Mouse (Mus musculus) forebrain, embryonic 14.5 days (tissue): ENCODE measurements at regions not wholly inside any gene's neighbourhood (a gene's known extent, or its start where the extent isn't known, plus 50 kb on each side); places are given as distances from the start of the nearest gene placed in this dataset.

Source experiments
- ATAC-seq: fragments of 200-750 bp; cut with Nextera tagmentation; 2 replicates; pipeline ENCODE4 v1.8.0; 2017; ENCODE audit warnings: mild to moderate bottlenecking, moderate library complexity
- DNase-seq: peaks from one replicate; pipeline ENCODE4 v3.0.0-alpha.2; 2015; ENCODE audit warnings: low spot score
- H3K27ac ChIP-seq: fragments of 300-500 bp; sonication (generic); 2 replicates; pipeline ENCODE4 v1.5.1; 2014; ENCODE audit warnings: low read depth, mild to moderate bottlenecking, control low read depth, low read length, moderate library complexity
- H3K27me3 ChIP-seq: fragments of 300-500 bp; sonication (generic); replicated peaks from 2 replicates; pipeline ENCODE4 v1.6.1; 2014; ENCODE audit warnings: low read length, control low read depth, mixed read lengths; ENCODE audit not compliant: control insufficient read depth, insufficient read depth
- H3K36me3 ChIP-seq: fragments of 300-500 bp; sonication (generic); 2 replicates; pipeline ENCODE4 v1.6.1; 2014; ENCODE audit warnings: low read length, control low read depth; ENCODE audit not compliant: control insufficient read depth, insufficient read depth
- H3K4me1 ChIP-seq: fragments of 300-500 bp; sonication (generic); 2 replicates; pipeline ENCODE4 v1.6.1; 2014; ENCODE audit warnings: antibody characterized with exemption, low read length, control low read depth; ENCODE audit not compliant: control insufficient read depth, insufficient read depth
- H3K4me2 ChIP-seq: fragments of 300-500 bp; sonication (generic); 2 replicates; pipeline ENCODE4 v1.6.1; 2014; ENCODE audit warnings: mild to moderate bottlenecking, control low read depth, low read length
- H3K4me3 ChIP-seq: fragments of 300-500 bp; sonication (generic); 2 replicates; pipeline ENCODE4 v1.5.1; 2014; ENCODE audit warnings: low read depth, low read length, control low read depth
- H3K9ac ChIP-seq: fragments of 300-500 bp; sonication (generic); 2 replicates; pipeline ENCODE4 v1.6.1; 2014; ENCODE audit warnings: mild to moderate bottlenecking, low read length, control low read depth, moderate library complexity
- H3K9me3 ChIP-seq: fragments of 300-500 bp; sonication (generic); replicated peaks from 2 replicates; pipeline ENCODE4 v1.6.1; 2016; ENCODE audit warnings: low read length, control low read depth, mixed read lengths; ENCODE audit not compliant: control insufficient read depth
- WGBS: fragments of 180-500 bp; shearing (Covaris S2); extraction: QIAGEN DNeasy Blood & Tissue Kit; methylation state at CpG from one replicate; pipeline ENCODE4 v1.1.7; 2014; 5-methylcytosine and 5-hydroxymethylcytosine counted together

DNA sequence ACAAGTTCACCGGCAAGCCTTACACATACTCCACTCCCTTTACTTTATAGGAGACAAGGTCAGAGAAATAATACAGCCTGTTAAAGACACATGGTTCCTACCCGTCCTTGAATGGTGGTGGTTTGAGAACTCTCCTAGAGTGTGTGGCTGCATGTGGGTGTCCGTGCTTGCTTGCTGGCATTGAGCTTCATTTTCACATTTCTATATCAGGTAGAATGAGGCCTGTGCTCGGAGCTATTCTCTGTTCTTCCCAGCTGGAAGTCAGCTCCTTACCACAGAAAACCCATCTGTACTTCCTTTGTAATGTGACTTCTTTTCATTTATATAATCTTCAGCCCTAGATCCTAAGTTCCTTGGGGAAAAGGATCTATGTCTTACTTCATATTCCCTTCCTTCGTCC lies 106.0 kb upstream of the Mb21d2 start:
- Histone ChIP-seq H3K9me3 (no peaks in the 10 kb centered on the region), H3K4me2 (no peak overlapping the region), H3K4me3 (no peak overlapping the region), H3K9ac (no peak overlapping the region), H3K27ac (no peak overlapping the region), H3K36me3 (no peaks in the 10 kb centered on the region), H3K4me1 (no peaks in the 10 kb centered on the region), H3K27me3 (no peaks in the 10 kb centered on the region)
- ATAC-seq: no peak
- whole genome bisulfite sequencing: 78% methylated on average over 5 of the region's 5 CpGs
- no peak for DNase-seq

DNA sequence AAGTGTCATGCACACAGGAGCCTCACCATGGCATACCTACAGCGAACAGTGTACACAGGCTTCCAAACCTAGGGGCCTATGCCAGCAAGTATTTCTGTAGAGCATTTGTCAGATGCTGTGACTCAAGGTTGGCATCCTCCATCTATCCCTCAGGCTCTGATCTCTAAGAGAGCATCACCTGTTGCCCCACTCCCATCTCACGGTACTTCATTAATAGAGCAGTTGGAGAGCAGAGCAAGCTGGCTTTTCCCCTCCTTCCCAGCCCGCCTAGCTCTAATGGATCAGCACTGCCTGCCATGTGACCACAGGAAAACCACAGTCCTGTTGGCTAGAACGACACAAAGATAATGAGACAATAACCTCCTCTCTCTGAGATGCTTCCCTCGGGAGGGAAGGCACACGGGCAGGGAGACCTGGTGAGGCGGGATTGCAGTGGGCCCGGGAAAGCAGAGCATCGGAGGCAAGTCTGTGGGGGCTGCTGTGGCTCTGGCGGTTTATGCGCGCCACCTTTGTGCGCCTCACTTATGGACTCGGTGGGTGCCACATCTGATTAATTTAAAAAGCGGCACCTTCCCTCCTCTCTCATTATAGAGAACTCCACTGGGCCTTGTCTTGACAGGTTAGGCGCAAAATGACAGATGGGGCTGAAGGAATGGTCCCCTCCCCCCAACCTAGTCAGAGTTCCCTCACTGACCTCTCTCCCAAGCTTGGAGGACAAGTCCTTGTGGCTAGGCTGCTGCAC lies 104.8 kb upstream of the Mb21d2 start:
- Histone ChIP-seq H3K4me2 (no peak overlapping the region), H3K4me3 (no peak overlapping the region), H3K4me1 (no peaks in the 10 kb centered on the region), H3K27ac (no peak overlapping the region), H3K9me3 (no peaks in the 10 kb centered on the region), H3K27me3 (no peaks in the 10 kb centered on the region), H3K36me3 (no peaks in the 10 kb centered on the region), H3K9ac (no peak overlapping the region)
- ATAC-seq: peak; percentile 37; the same call in 1 of the 2 replicates
- 54% methylated on average over 16 of the region's 16 CpGs for WGBS
- no peak for DNase-seq

- no peaks in the 10 kb centered on the region for H3K9me3 ChIP-seq
- H3K27me3 ChIP-seq: no peaks in the 10 kb centered on the region
- H3K36me3 ChIP-seq: no peaks in the 10 kb centered on the region
- 81% methylated on average over 5 of the region's 5 CpGs for WGBS
- H3K27ac ChIP-seq: no peak overlapping the region
- no peaks in the 10 kb centered on the region for H3K4me1 ChIP-seq
- no peak overlapping the region for H3K4me2 ChIP-seq
- H3K4me3 ChIP-seq: no peak overlapping the region
- ATAC-seq (no peak), DNase-seq (no peak)
- H3K9ac ChIP-seq: no peak overlapping the region
Observed at GRCm38 (mm10) chr16:29033357-29033756, 103.9 kb upstream of the Mb21d2 start.

- H3K4me2 ChIP-seq: no peak overlapping the region
- 85% methylated on average over 11 of the region's 11 CpGs for WGBS
- ATAC-seq (no peak), DNase-seq (no peak)
- H3K9ac ChIP-seq: no peak overlapping the region
- H3K27me3 ChIP-seq: no peaks in the 10 kb centered on the region
- no peak overlapping the region for H3K4me3 ChIP-seq
- H3K4me1 ChIP-seq: no peaks in the 10 kb centered on the region
- no peak overlapping the region for H3K27ac ChIP-seq
- H3K9me3 ChIP-seq: no peaks in the 10 kb centered on the region
- no peaks in the 10 kb centered on the region for H3K36me3 ChIP-seq
Observed at GRCm38 (mm10) chr16:29027856-29028255, 98.4 kb upstream of the Mb21d2 start.

DNA sequence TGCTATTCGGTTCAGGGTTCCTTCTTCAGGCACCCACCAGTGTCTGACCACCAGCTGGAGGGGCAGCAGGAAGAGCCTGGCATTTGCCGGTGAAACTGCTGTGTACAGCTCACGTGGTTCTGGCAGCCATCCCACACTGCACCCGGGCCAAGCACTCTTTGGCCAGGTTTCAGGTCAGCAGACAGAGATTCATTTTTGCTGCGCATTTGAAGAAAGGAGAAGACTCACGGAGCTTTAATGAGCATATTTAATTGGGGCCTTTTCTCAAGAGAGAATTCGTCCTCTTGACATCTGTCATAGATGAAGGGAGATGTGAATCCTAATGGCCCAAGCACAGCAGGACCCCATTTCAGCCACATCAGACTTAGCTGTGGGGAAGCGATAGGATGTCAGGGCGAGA lies 71.8 kb upstream of the Mb21d2 start:
- no peak overlapping the region for H3K4me2 ChIP-seq
- H3K27me3 ChIP-seq: no peaks in the 10 kb centered on the region
- no peaks in the 10 kb centered on the region for H3K4me1 ChIP-seq
- H3K9me3 ChIP-seq: no peaks in the 10 kb centered on the region
- WGBS: 39% methylated on average over 9 of the region's 9 CpGs
- H3K9ac ChIP-seq: no peak overlapping the region
- DNase-seq (peak; percentile 72), ATAC-seq (peak; percentile 79)
- H3K36me3 ChIP-seq: no peaks in the 10 kb centered on the region
- no peak overlapping the region for H3K4me3 ChIP-seq
- no peak overlapping the region for H3K27ac ChIP-seq

DNA sequence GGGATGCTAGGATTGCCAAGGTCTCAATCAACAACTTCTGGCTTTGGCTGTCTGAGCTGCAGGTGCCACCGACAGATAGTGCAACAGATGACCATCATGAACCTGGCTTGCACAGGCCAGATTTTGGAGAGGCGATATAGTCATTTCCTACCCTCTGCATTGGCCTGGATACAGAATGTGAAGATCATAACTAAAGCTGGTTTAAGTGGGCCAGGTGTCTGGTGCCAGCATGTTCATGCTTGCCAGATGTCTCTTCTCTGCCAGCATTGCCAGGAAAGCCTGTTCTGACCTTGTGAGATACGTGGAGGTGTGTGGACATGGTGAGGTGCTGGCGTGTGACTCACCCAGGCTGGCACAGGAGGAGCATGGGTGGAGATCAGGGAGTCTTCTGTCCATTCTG lies 70.2 kb upstream of the Mb21d2 start:
- Histone ChIP-seq H3K27me3 (no peaks in the 10 kb centered on the region), H3K27ac (no peak overlapping the region), H3K4me3 (no peak overlapping the region), H3K9me3 (no peaks in the 10 kb centered on the region), H3K36me3 (no peaks in the 10 kb centered on the region), H3K9ac (no peak overlapping the region), H3K4me1 (no peaks in the 10 kb centered on the region), H3K4me2 (no peak overlapping the region)
- ATAC-seq (no peak), DNase-seq (no peak)
- WGBS: 87% methylated on average over 4 of the region's 4 CpGs

DNA sequence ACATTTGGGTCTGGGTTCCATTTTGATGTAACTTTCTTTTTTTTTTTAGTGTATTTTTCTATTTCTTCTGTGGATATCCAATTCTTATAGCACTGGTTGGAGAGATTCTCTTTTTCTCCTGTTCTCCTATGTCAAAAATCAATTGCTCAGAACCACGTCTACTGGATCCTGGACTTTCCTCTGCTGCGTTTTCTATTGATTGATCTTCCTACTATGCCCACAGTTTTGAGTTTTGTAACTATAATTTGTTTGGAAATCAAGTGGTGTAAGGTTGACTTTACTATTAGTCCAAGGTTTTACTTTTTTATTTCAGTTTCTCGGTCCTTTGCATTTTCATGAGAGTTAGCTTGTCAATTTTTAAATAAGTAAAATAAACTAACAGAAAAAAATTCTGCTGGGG lies 67.2 kb upstream of the Mb21d2 start:
- H3K27ac ChIP-seq: no peak overlapping the region
- no peaks in the 10 kb centered on the region for H3K4me1 ChIP-seq
- no peak for DNase-seq
- H3K9me3 ChIP-seq: no peaks in the 10 kb centered on the region
- H3K4me3 ChIP-seq: no peak overlapping the region
- H3K9ac ChIP-seq: no peak overlapping the region
- 93% methylated on average over 3 of the region's 3 CpGs for WGBS
- no peak overlapping the region for H3K4me2 ChIP-seq
- H3K27me3 ChIP-seq: no peaks in the 10 kb centered on the region
- no peaks in the 10 kb centered on the region for H3K36me3 ChIP-seq
- ATAC-seq: no peak

GRCm38 (mm10) chr16:28990666-28991065 lies 61.2 kb upstream of the Mb21d2 start:
- Histone ChIP-seq H3K27me3 (no peaks in the 10 kb centered on the region), H3K36me3 (no peaks in the 10 kb centered on the region), H3K9ac (no peak overlapping the region), H3K4me2 (no peak overlapping the region), H3K27ac (no peak overlapping the region), H3K4me1 (no peaks in the 10 kb centered on the region), H3K4me3 (no peak overlapping the region), H3K9me3 (no peaks in the 10 kb centered on the region)
- 96% methylated on average over 3 of the region's 3 CpGs for WGBS
- DNase-seq (no peak), ATAC-seq (no peak)

DNA sequence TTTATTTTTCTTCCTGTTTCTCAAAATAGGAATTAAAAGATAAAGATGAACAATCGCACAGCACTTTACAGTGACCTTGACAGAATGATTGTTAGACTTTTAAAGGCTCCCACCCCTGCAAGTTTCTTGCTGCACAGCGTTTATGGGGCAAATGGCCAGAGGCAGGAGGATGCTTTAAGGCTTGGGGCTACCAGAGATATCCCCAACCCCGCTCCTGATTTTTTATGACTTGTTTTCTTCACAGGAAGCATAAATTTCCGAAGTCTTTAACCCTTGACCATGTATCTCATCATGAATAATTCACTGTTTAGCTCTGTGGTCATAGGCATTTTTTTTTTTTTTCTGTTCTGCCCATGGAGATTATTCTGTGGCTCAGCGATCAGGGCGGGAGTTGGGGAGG lies 55.5 kb upstream of the Mb21d2 start:
- H3K9me3 ChIP-seq: no peaks in the 10 kb centered on the region
- WGBS: 66% methylated on average over 6 of the region's 6 CpGs
- DNase-seq: no peak
- no peaks in the 10 kb centered on the region for H3K4me1 ChIP-seq
- no peak overlapping the region for H3K4me2 ChIP-seq
- no peak overlapping the region for H3K9ac ChIP-seq
- no peak for ATAC-seq
- H3K27ac ChIP-seq: no peak overlapping the region
- H3K36me3 ChIP-seq: no peaks in the 10 kb centered on the region
- no peak overlapping the region for H3K4me3 ChIP-seq
- H3K27me3 ChIP-seq: no peaks in the 10 kb centered on the region
